Mouse (Mus musculus) adrenal gland, adult 8-10 months (tissue): ENCODE measurements around the gene Ccnl2. TPM values are rescaled to one million over a fixed set of nuclear protein-coding genes. Genes with fewer than 3 reads are reported as not detected.

Experiments used
- DNase-seq: peaks from one replicate; pipeline ENCODE4 v3.0.0; 2022
- microRNA-seq, 2 experiments: library from miRNA; unstranded; fragments of <30 nt; microRNA quantifications; one replicate each; pipeline ENCODE4 v1.2.0; 2022
- total RNA-seq, 4 experiments: library from RNA; stranded (reverse); gene quantifications; 2 replicates each; pipeline ENCODE4 v1.2.4; 2022

Ccnl2 gene
- total RNA-seq, 4 experiments from 2014 or later: 88.5 to 164 (median 122) TPM

DNA sequence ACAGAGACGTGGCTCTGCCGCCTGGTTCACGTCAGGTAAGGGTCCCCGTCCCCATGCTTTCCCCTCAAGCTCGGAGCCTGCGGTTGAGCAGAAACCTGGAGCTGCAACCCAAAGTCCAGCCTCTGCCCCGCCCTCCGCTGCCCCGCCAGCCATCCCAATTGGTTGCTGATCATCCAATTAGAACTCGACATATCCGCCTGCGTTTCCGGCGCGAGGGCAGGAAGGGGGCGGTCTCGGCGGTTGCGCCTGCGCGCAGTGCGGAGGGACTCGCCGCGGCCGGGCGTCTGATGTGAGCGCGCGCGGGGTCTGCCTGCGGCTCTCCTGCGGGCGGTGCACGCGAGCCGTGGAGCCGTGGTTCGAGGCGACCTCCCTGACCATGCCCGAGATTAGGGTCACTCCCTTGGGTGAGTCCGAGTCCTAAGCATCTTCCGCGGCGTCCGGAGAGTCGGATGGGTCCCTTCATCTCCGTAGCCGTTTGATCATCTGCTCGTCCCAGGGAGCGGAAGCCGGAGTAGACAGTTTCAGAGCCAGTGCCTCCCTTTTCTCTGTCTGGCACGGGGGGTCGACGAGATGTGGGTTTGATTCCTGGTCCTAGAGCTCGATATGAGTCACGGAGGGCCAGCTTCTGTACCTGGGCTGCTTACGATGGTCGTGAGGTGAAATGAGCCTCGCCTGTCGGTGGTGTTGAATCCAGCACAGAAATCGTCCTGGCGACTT lies 57.2 kb downstream of the Ccnl2 start, which contains the start of the genes Cptp and Ints11:
TSS of gene Cptp (minus strand) at position 124 of the 717 bp plus-strand sequence.
TSS of gene Ints11 (plus strand) at position 230 of the 717 bp plus-strand sequence.
- peak; percentile 96 for DNase-seq

GRCm38 (mm10) chr4:155871404-155871803 lies 59.1 kb downstream of the Ccnl2 start:
- no peak for DNase-seq

Small RNAs within 50 kb of the gene (microRNA-seq; reads per million reads assigned to microRNA genes)
- gene Gm27743: 0 reads per million in 2 experiments

Other genes starting within 250 kb of the Ccnl2 start
- 10 to 100 TPM; 38.8 to 54.2 (median 44.9) TPM for gene Slc35e2, start 211.1 kb upstream of the Ccnl2 start, total RNA-seq
- 10 to 100 TPM; 43.1 to 56.6 (median 47.3) TPM for gene Cdk11b, start 187.6 kb upstream of the Ccnl2 start, total RNA-seq
- gene Gm10563, start 167.1 kb upstream of the Ccnl2 start, total RNA-seq: not detected
- 1 to 10 TPM; 4.8 to 8.4 (median 6.7) TPM for gene Mmp23, start 159.1 kb upstream of the Ccnl2 start, total RNA-seq
- gene Mib2, start 143.3 kb upstream of the Ccnl2 start, total RNA-seq: 10 to 100 TPM; 53.5 to 74.5 (median 61.5) TPM
- 10 to 100 TPM; 67.7 to 72.0 (median 69.9) TPM for gene Fndc10, start 118.1 kb upstream of the Ccnl2 start, total RNA-seq
- gene Ssu72, start 107.7 kb upstream of the Ccnl2 start, total RNA-seq: 100 to 1,000 TPM; 106 to 127 (median 114) TPM
- gene Tmem240, start 77.7 kb upstream of the Ccnl2 start, total RNA-seq: 1 to 10 TPM in 3 of 4 experiments, under 1 TPM in 1; 0.90 to 1.2 (median 1.1) TPM
- gene Atad3a, start 51.4 kb upstream of the Ccnl2 start, total RNA-seq: 10 to 100 TPM; 69.5 to 90.1 (median 77.6) TPM
- gene Vwa1, start 37.8 kb upstream of the Ccnl2 start, total RNA-seq: 1 to 10 TPM; 3.2 to 6.9 (median 4.7) TPM
- 1 to 10 TPM in 1 of 4 experiments, under 1 TPM in 3; 0.17 to 1.0 (median 0.62) TPM for gene Tmem88b, start 26.6 kb upstream of the Ccnl2 start, total RNA-seq
- gene Ankrd65, start 22.1 kb upstream of the Ccnl2 start, total RNA-seq: not detected
- 100 to 1,000 TPM; 102 to 144 (median 126) TPM for gene Mrpl20, start 9.6 kb upstream of the Ccnl2 start, total RNA-seq
- 100 to 1,000 TPM; 134 to 175 (median 158) TPM for gene Aurkaip1, start 18.8 kb downstream of the Ccnl2 start, total RNA-seq
- gene Mxra8, start 27.2 kb downstream of the Ccnl2 start, total RNA-seq: 10 to 100 TPM; 45.1 to 93.9 (median 66.8) TPM
- gene Dvl1, start 34.9 kb downstream of the Ccnl2 start, total RNA-seq: 100 to 1,000 TPM in 1 of 4 experiments, 10 to 100 TPM in 3; 69.6 to 110 (median 73.1) TPM
- 1 to 10 TPM in 1 of 4 experiments, under 1 TPM in 3; 0.46 to 1.2 (median 0.62) TPM for gene Tas1r3, start 50.9 kb downstream of the Ccnl2 start, total RNA-seq
- gene Cptp, start 57.0 kb downstream of the Ccnl2 start, total RNA-seq: 10 to 100 TPM; 16.4 to 29.0 (median 17.9) TPM
- 10 to 100 TPM; 32.3 to 34.6 (median 33.3) TPM for gene Ints11, start 57.1 kb downstream of the Ccnl2 start, total RNA-seq
- 10 to 100 TPM; 23.2 to 51.5 (median 41.4) TPM for gene Pusl1, start 79.3 kb downstream of the Ccnl2 start, total RNA-seq
- gene Acap3, start 79.3 kb downstream of the Ccnl2 start, total RNA-seq: 10 to 100 TPM; 18.2 to 49.2 (median 30.9) TPM
- 10 to 100 TPM; 64.3 to 87.8 (median 77.0) TPM for gene Ube2j2, start 131.3 kb downstream of the Ccnl2 start, total RNA-seq
- 10 to 100 TPM; 34.7 to 88.1 (median 58.1) TPM for gene C1qtnf12, start 149.8 kb downstream of the Ccnl2 start, total RNA-seq
- gene B3galt6, start 180.2 kb downstream of the Ccnl2 start, total RNA-seq: 1 to 10 TPM; 7.8 to 9.5 (median 8.9) TPM
- gene Sdf4, start 180.4 kb downstream of the Ccnl2 start, total RNA-seq: 100 to 1,000 TPM; 290 to 326 (median 308) TPM
- 1 to 10 TPM; 1.0 to 3.0 (median 2.0) TPM for gene Tnfrsf4, start 201.4 kb downstream of the Ccnl2 start, total RNA-seq
- 1 to 10 TPM in 1 of 4 experiments, under 1 TPM in 1, not detected in 2; 0.42 to 1.2 TPM for gene Tnfrsf18, start 213.7 kb downstream of the Ccnl2 start, total RNA-seq
- gene Ttll10, start 246.9 kb downstream of the Ccnl2 start, total RNA-seq: 1 to 10 TPM in 1 of 4 experiments, under 1 TPM in 2, not detected in 1; 0.38 to 1.2 (median 0.86) TPM